Mouse (Mus musculus): ENCODE measurements around the gene Tbc1d16. TPM values are rescaled to one million over a fixed set of nuclear protein-coding genes. Genes with fewer than 3 reads are reported as not detected.
"Not testable (repeated sequence)": the region's sequence is repeated elsewhere in the genome, so short reads cannot be mapped to it uniquely, and the experiment has no call there.

The Tbc1d16 gene
- polyA plus RNA-seq, 1 experiment from 2014 or later = 27.2 TPM

GRCm38 (mm10) chr11:119256557-119256956 is 28.3 kb upstream of the Tbc1d16 start:
- H3K36me3 ChIP-seq; H3K27me3 ChIP-seq; H3K9ac ChIP-seq; H3K4me2 ChIP-seq (replicated peaks); H3K4me3 ChIP-seq; H3K9me3 ChIP-seq; H3K27ac ChIP-seq; ATAC-seq (ENCODE audit: low FRiP score, low read depth): not testable (repeated sequence)
- WGBS = 64% methylated on average over 5 of the region's 5 CpGs
- H3K4me1 ChIP-seq = peaks cover 33% of the 10 kb centered on the region

GRCm38 (mm10) chr11:119252854-119253541 is 24.7 kb upstream of the Tbc1d16 start:
- H3K4me1 ChIP-seq = peaks cover 39% of the 10 kb centered on the region
- H3K36me3 ChIP-seq = no peaks in the 10 kb centered on the region
- peak overlapping the region; percentile 53 for H3K9ac ChIP-seq
- ATAC-seq (ENCODE audit: low FRiP score, low read depth) = peak; percentile 52
- H3K4me3 ChIP-seq = peak overlapping the region; percentile 30
- WGBS = 6% methylated on average over 22 of the region's 22 CpGs
- peak overlapping the region; percentile 60 for H3K4me2 ChIP-seq (replicated peaks)
- 0 out of 2 replicates have a peak, but pooled peaks cover 4% of the 10 kb centered on the region for H3K27me3 ChIP-seq
- H3K9me3 ChIP-seq = no peaks in the 10 kb centered on the region
- H3K27ac ChIP-seq = no peak overlapping the region

GRCm38 (mm10) chr11:119250998-119251397 is 22.7 kb upstream of the Tbc1d16 start:
- Histone ChIP-seq H3K4me3 (no peak overlapping the region), H3K4me1 (peaks cover 27% of the 10 kb centered on the region), H3K27me3 (0 out of 2 replicates have a peak, but pooled peaks cover 4% of the 10 kb centered on the region), H3K9me3 (no peaks in the 10 kb centered on the region), H3K36me3 (no peaks in the 10 kb centered on the region), H3K27ac (no peak overlapping the region), H3K4me2 (replicated peaks) (no peak overlapping the region), H3K9ac (no peak overlapping the region)
- ATAC-seq (ENCODE audit: low FRiP score, low read depth) = no peak
- WGBS = 36% methylated on average over 17 of the region's 17 CpGs

- no peaks in the 10 kb centered on the region for H3K9me3 ChIP-seq
- WGBS = 23% methylated on average over 6 of the region's 6 CpGs
- H3K4me3 ChIP-seq = no peak overlapping the region
- no peaks in the 10 kb centered on the region for H3K36me3 ChIP-seq
- H3K9ac ChIP-seq = no peak overlapping the region
- ATAC-seq (ENCODE audit: low FRiP score, low read depth) = peak; percentile 49
- 0 out of 2 replicates have a peak, but pooled peaks cover 4% of the 10 kb centered on the region for H3K27me3 ChIP-seq
- no peak overlapping the region for H3K27ac ChIP-seq
- H3K4me2 ChIP-seq (replicated peaks) = no peak overlapping the region
- H3K4me1 ChIP-seq = peaks cover 27% of the 10 kb centered on the region
These were observed 20.7 kb upstream of the Tbc1d16 start for GRCm38 (mm10) chr11:119249011-119249410.

GRCm38 (mm10) chr11:119245543-119245942 is 17.2 kb upstream of the Tbc1d16 start:
- H3K27me3 ChIP-seq; H3K36me3 ChIP-seq; ATAC-seq (ENCODE audit: low FRiP score, low read depth); H3K4me3 ChIP-seq; H3K4me2 ChIP-seq (replicated peaks); H3K9me3 ChIP-seq; H3K27ac ChIP-seq; H3K4me1 ChIP-seq; H3K9ac ChIP-seq: not testable (repeated sequence)
- WGBS = 92% methylated on average over 6 of the region's 6 CpGs

GRCm38 (mm10) chr11:119239480-119239879 is 11.2 kb upstream of the Tbc1d16 start:
- Histone ChIP-seq H3K4me2 (replicated peaks) (no peak overlapping the region), H3K4me3 (no peak overlapping the region), H3K4me1 (peaks cover 15% of the 10 kb centered on the region), H3K36me3 (no peaks in the 10 kb centered on the region; the same call in 1 of the 2 replicates), H3K9me3 (no peaks in the 10 kb centered on the region), H3K27me3 (no peaks in the 10 kb centered on the region), H3K27ac (no peak overlapping the region), H3K9ac (no peak overlapping the region)
- no peak for ATAC-seq (ENCODE audit: low FRiP score, low read depth)
- 94% methylated on average over 12 of the region's 12 CpGs for WGBS

- Histone ChIP-seq H3K9me3 (no peaks in the 10 kb centered on the region), H3K27ac (no peak overlapping the region), H3K27me3 (no peaks in the 10 kb centered on the region), H3K4me2 (replicated peaks) (peak overlapping the region; percentile 57), H3K36me3 (no peaks in the 10 kb centered on the region; the same call in 1 of the 2 replicates), H3K4me3 (peak overlapping the region; percentile 26), H3K4me1 (peaks cover 15% of the 10 kb centered on the region), H3K9ac (no peak overlapping the region)
- WGBS = 14% methylated on average over 11 of the region's 11 CpGs
- peak; percentile 58 for ATAC-seq (ENCODE audit: low FRiP score, low read depth)
These were observed 10.0 kb upstream of the Tbc1d16 start for GRCm38 (mm10) chr11:119238305-119238721.

- Histone ChIP-seq H3K27ac (no peak overlapping the region), H3K27me3 (no peaks in the 10 kb centered on the region), H3K36me3 (no peaks in the 10 kb centered on the region; the same call in 1 of the 2 replicates), H3K4me1 (peaks cover 15% of the 10 kb centered on the region), H3K9ac (no peak overlapping the region), H3K9me3 (no peaks in the 10 kb centered on the region), H3K4me2 (replicated peaks) (peak overlapping the region; percentile 57), H3K4me3 (peak overlapping the region; percentile 26)
- peak; percentile 52 for ATAC-seq (ENCODE audit: low FRiP score, low read depth)
- WGBS = 29% methylated on average over 20 of the region's 20 CpGs
These were observed 9.4 kb upstream of the Tbc1d16 start for GRCm38 (mm10) chr11:119237568-119238304.

- H3K27me3 ChIP-seq = no peaks in the 10 kb centered on the region
These were observed 8.7 kb upstream of the Tbc1d16 start for GRCm38 (mm10) chr11:119237007-119237406.

GRCm38 (mm10) chr11:119236354-119236753 is 8.1 kb upstream of the Tbc1d16 start:
- H3K4me2 ChIP-seq (replicated peaks) = no peak overlapping the region
- 33% methylated on average over 8 of the region's 8 CpGs for WGBS
- H3K9ac ChIP-seq = no peak overlapping the region
- no peaks in the 10 kb centered on the region for H3K9me3 ChIP-seq
- ATAC-seq (ENCODE audit: low FRiP score, low read depth) = no peak
- no peaks in the 10 kb centered on the region; the same call in 1 of the 2 replicates for H3K36me3 ChIP-seq
- H3K4me1 ChIP-seq = peaks cover 15% of the 10 kb centered on the region
- H3K27me3 ChIP-seq = no peaks in the 10 kb centered on the region
- no peak overlapping the region for H3K4me3 ChIP-seq
- no peak overlapping the region for H3K27ac ChIP-seq

More at GRCm38 (mm10) chr11:119237007-119237406, 8.7 kb upstream of the Tbc1d16 start:
- peaks cover 15% of the 10 kb centered on the region for H3K4me1 ChIP-seq
- no peaks in the 10 kb centered on the region for H3K9me3 ChIP-seq
- H3K4me2 ChIP-seq (replicated peaks) = no peak overlapping the region
- H3K36me3 ChIP-seq = no peaks in the 10 kb centered on the region; the same call in 1 of the 2 replicates
- H3K4me3 ChIP-seq = no peak overlapping the region
- no peak for ATAC-seq (ENCODE audit: low FRiP score, low read depth)
- H3K27ac ChIP-seq = no peak overlapping the region
- no peak overlapping the region for H3K9ac ChIP-seq
- WGBS = 38% methylated on average over 3 of the region's 3 CpGs

- H3K27ac ChIP-seq = no peak overlapping the region
These were observed 7.3 kb upstream of the Tbc1d16 start for GRCm38 (mm10) chr11:119235596-119235995.

GRCm38 (mm10) chr11:119234770-119235169 is 6.5 kb upstream of the Tbc1d16 start:
- H3K9ac ChIP-seq = no peak overlapping the region
- no peak overlapping the region for H3K27ac ChIP-seq
- H3K36me3 ChIP-seq = no peaks in the 10 kb centered on the region; the same call in 1 of the 2 replicates
- no peak overlapping the region for H3K4me2 ChIP-seq (replicated peaks)
- 90% methylated on average over 10 of the region's 10 CpGs for WGBS
- H3K9me3 ChIP-seq = no peaks in the 10 kb centered on the region
- H3K27me3 ChIP-seq = no peaks in the 10 kb centered on the region
- no peak for ATAC-seq (ENCODE audit: low FRiP score, low read depth)
- peaks cover 17% of the 10 kb centered on the region for H3K4me1 ChIP-seq
- no peak overlapping the region for H3K4me3 ChIP-seq

More at GRCm38 (mm10) chr11:119235596-119235995, 7.3 kb upstream of the Tbc1d16 start:
- no peak overlapping the region for H3K9ac ChIP-seq
- H3K9me3 ChIP-seq = no peaks in the 10 kb centered on the region
- 80% methylated on average over 4 of the region's 4 CpGs for WGBS
- H3K27me3 ChIP-seq = no peaks in the 10 kb centered on the region
- H3K4me2 ChIP-seq (replicated peaks) = no peak overlapping the region
- H3K4me1 ChIP-seq = peaks cover 15% of the 10 kb centered on the region
- no peaks in the 10 kb centered on the region; the same call in 1 of the 2 replicates for H3K36me3 ChIP-seq
- H3K4me3 ChIP-seq = no peak overlapping the region
- no peak for ATAC-seq (ENCODE audit: low FRiP score, low read depth)
